Mouse (Mus musculus) olfactory bulb, adult 2 months (tissue): Measurements from ENCODE around the gene A530064D06Rik. TPM values are rescaled to one million over a fixed set of nuclear protein-coding genes. Genes with fewer than 3 reads are reported as not detected.

Source experiments
- H3K27ac ChIP-seq: fragments of 200-500 bp; 2 replicates; pipeline ENCODE4 v1.5.1; 2012; ENCODE audit warnings: low read depth, low read length; ENCODE audit not compliant: insufficient read depth
- H3K4me1 ChIP-seq: fragments of 200-500 bp; 2 replicates; pipeline ENCODE4 v1.6.1; 2012; ENCODE audit warnings: low read length; ENCODE audit not compliant: control insufficient read depth, insufficient read depth
- H3K4me3 ChIP-seq: fragments of 200-500 bp; 2 replicates; pipeline ENCODE4 v1.5.1; 2012; ENCODE audit warnings: mild to moderate bottlenecking, low read depth, low read length, moderate library complexity; ENCODE audit not compliant: insufficient read depth
- CTCF ChIP-seq: fragments of 200-500 bp; IDR thresholded peaks from 2 replicates; pipeline ENCODE4 v1.5.1; 2012; ENCODE audit warnings: low read depth, mild to moderate bottlenecking, low read length, moderate library complexity; ENCODE audit not compliant: insufficient read depth
- POLR2A ChIP-seq: fragments of 200-500 bp; IDR thresholded peaks from 2 replicates; pipeline ENCODE4 v1.6.1; 2012; ENCODE audit warnings: mild to moderate bottlenecking, low read depth, low read length, moderate library complexity; ENCODE audit not compliant: insufficient read depth
- WGBS: fragments of 180-500 bp; shearing (Covaris S2); methylation state at CpG from one replicate; pipeline ENCODE4 v1.1.7; 2018; 5-methylcytosine and 5-hydroxymethylcytosine counted together
- polyA plus RNA-seq: library from polyadenylated mRNA; stranded (reverse); fragments of >200 nt; gene quantifications from 2 replicates; pipeline ENCODE4 v1.2.4, GENCODE M21; 2012; ENCODE audit warnings: low replicate concordance; ENCODE audit not compliant: missing spikeins, insufficient read depth, insufficient read length

Gene A530064D06Rik
- polyA plus RNA-seq, 1 experiment: not detected

- Histone ChIP-seq H3K4me1 (peaks cover 36% of the 10 kb centered on the region), H3K27ac (no peak overlapping the region), H3K4me3 (no peak overlapping the region)
- WGBS: 13% methylated on average over 11 of the region's 11 CpGs
- no peak for TF ChIP-seq CTCF
- TF ChIP-seq POLR2A: no peak
Observed at GRCm38 (mm10) chr17:48099312-48099711, 67.8 kb downstream of the A530064D06Rik start.

Other genes with a start within 250 kb of the A530064D06Rik start
- not detected in 2 replicates for gene Foxp4, start 242.6 kb downstream of the A530064D06Rik start, polyA plus RNA-seq
- gene 1700122O11Rik, start 129.0 kb downstream of the A530064D06Rik start, polyA plus RNA-seq: not detected in 2 replicates
- gene 1700067P10Rik, start 78.0 kb downstream of the A530064D06Rik start, polyA plus RNA-seq: not detected in 2 replicates
- not detected in 2 replicates for gene 9830107B12Rik, start 21.0 kb downstream of the A530064D06Rik start, polyA plus RNA-seq
- gene Trem1, start 65.5 kb upstream of the A530064D06Rik start, polyA plus RNA-seq: not detected in 2 replicates
- gene Trem3, start 80.5 kb upstream of the A530064D06Rik start, polyA plus RNA-seq: not detected in 2 replicates
- gene Treml4, start 97.0 kb upstream of the A530064D06Rik start, polyA plus RNA-seq: not detected in 2 replicates
- not detected in 2 replicates for gene Treml2, start 132.2 kb upstream of the A530064D06Rik start, polyA plus RNA-seq
- not detected in 2 replicates for gene B430306N03Rik, start 148.9 kb upstream of the A530064D06Rik start, polyA plus RNA-seq
- not detected in 2 replicates for gene Trem2, start 179.1 kb upstream of the A530064D06Rik start, polyA plus RNA-seq
- gene Treml1, start 192.6 kb upstream of the A530064D06Rik start, polyA plus RNA-seq: not detected in 2 replicates
- gene Nfya, start 242.6 kb upstream of the A530064D06Rik start, polyA plus RNA-seq: not detected in 2 replicates
- not detected in 2 replicates for gene Oard1, start 242.7 kb upstream of the A530064D06Rik start, polyA plus RNA-seq